Mouse (Mus musculus) cerebellum, adult 11 months (tissue): ENCODE data around the gene Rxfp1.
"Not testable (repeated sequence)": the region's sequence is repeated elsewhere in the genome, so short reads cannot be mapped to it uniquely, and the experiment has no call there.

ENCODE experiments used
- DNase-seq: peaks from one replicate; pipeline ENCODE4 v3.0.0; 2022

The Rxfp1 gene

DNA sequence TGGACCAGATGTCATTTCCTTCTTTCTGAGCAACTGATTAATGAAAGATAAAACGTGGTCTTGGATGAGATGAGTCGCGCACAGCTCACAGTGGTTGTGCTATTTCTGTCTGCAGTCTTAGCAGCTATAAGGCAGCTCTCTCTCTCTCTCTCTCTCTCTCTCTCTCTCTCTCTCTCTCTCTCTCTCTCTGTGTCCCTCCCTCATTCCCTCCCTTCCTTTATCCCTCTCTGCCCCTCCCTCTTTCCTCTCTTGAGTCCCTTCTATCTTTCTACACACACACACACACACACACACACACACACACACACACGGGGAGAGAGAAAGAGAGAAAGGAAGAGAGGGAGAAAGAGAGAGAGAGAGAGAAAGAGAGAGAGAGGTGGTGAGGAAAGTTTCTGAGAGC lies at the start of gene Rxfp1:
Gene Rxfp1 (minus strand): TSS at position 101 of the 400 bp plus-strand sequence.
- no peak for DNase-seq

DNA sequence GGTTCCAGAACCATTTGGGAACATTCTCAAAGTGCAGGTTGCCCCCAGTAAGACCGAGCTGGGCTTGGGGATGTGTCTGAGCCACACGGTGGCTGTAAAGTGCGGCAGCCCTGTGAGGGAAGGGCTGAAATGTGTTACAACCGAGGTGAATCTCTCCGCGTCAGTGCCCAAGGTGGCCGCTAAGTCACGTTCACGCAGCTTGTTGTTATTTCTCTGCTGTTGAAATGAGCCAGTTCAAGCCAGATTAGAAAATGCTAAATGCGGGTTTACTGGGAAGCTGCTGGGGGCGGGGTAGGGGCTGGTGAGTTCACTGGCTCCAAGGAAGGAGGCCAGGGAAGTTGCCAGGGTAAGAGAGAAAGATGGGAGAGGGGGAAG lies 46.7 kb upstream of the Rxfp1 start:
- no peak for DNase-seq

- DNase-seq, result no peak
Measured at GRCm38 (mm10) chr3:79783630-79784361, 46.1 kb upstream of the Rxfp1 start.

DNA sequence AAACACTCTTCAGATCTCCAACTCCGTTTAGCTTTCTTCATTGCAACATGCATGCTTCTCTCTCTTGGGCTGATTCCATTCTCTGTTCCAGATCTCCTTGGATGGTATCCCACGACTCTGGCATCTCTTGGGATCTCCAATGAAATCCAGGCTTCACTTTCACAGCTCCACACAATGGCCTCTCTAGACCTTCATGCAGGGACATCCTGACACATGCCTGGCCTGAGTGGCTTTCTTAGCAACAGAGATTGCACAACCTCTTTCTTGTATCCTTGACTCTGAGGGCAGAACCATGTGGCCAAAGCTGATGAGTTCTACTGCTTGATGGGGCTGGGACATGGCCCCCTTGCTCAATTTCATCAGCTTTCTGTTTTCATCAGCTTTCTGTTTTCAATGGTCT lies 35.0 kb upstream of the Rxfp1 start:
- no peak for DNase-seq

DNA sequence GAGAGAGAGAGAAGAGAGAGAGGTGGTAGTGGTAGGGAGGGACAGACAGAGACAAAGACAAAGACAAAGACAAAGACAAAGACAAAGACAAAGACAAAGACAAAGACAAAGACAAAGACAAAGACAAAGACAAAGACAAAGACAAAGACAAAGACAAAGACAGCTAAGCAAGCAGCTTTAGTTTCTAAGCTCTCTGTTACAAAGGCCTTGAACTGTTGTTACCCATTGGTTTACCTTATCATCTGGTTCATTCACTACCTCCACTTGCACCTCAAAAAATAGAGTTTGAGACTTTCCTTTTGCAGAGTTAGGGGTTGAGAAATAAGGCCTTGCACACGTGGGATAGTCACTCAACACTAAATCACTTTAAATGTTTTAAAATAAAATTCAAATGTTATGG lies 16.1 kb upstream of the Rxfp1 start:
- no peak for DNase-seq

GRCm38 (mm10) chr3:79746585-79746984 lies 8.9 kb upstream of the Rxfp1 start:
- no peak for DNase-seq

DNA sequence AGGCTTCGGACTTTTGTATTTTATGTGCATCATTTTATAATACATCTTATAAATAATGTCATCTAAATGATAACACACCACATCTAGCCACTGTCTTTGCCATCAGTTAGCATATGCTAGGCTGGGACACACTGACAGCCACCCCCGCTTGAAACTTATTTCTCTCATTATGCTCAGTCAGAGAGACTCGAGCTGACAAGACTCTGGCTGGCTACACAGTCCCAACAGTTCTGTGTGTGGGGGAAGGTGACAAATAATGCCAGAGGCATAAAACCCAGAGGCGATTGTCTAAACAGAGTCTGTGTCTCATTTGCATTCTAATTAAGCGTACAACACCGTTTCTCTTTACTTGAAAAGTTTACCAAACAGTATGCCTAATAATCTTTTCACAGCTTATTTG lies 7.4 kb upstream of the Rxfp1 start:
- DNase-seq, result no peak

- DNase-seq, result no peak
Measured at GRCm38 (mm10) chr3:79744415-79744814, 6.7 kb upstream of the Rxfp1 start.

- no peak for DNase-seq
Measured at GRCm38 (mm10) chr3:79740351-79740750, 2.7 kb upstream of the Rxfp1 start.

- peak; percentile 15 for DNase-seq
Measured at GRCm38 (mm10) chr3:79738451-79738850, 771 bp upstream of the Rxfp1 start.

GRCm38 (mm10) chr3:79726506-79727075 lies 11.1 kb downstream of the Rxfp1 start:
- no peak for DNase-seq

GRCm38 (mm10) chr3:79720756-79721484 lies 16.8 kb downstream of the Rxfp1 start:
- DNase-seq, result no peak

DNA sequence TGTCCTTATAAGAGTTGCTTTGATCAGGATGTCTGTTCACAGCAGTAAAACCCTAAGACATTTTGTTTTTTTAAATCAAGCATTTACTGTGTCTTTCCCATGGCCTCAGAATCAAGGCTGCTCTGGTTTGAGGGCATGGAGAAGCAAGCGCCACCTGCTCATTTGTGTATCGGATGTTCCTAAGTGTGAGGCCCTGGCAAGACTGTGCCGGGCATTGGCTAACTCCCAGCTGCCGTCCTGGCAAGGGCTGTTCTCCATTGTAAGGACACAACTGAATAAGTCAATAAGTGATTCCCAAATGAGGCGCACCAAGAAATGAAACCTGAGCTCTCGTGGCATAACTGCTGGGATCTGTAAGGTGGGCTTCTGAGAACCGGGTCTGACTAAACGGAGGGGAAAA lies 31.2 kb downstream of the Rxfp1 start:
- peak; percentile 17 for DNase-seq

- DNase-seq, result no peak
Measured at GRCm38 (mm10) chr3:79703135-79703534, 34.5 kb downstream of the Rxfp1 start.

DNA sequence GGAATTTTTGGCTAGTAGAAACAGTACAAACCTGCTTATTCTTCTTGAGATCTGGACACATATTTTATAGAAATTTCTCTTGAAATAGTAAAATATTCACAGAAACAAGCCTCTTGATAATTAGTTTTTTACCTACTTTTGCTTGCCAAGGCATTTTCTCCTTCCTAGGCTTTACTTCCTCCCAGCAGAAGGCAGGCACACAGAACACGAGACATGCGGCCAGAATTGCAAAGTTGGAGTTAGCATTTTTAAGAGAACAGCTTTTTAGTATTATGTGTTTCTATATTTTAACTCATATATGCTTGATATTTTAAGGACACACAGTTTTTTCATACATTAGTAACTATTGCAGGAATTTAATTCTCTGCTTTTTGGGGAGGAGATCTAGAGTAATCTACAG lies 45.7 kb downstream of the Rxfp1 start:
- DNase-seq, result no peak

- no peak for DNase-seq
Measured at GRCm38 (mm10) chr3:79690111-79690651, 47.5 kb downstream of the Rxfp1 start.

DNA sequence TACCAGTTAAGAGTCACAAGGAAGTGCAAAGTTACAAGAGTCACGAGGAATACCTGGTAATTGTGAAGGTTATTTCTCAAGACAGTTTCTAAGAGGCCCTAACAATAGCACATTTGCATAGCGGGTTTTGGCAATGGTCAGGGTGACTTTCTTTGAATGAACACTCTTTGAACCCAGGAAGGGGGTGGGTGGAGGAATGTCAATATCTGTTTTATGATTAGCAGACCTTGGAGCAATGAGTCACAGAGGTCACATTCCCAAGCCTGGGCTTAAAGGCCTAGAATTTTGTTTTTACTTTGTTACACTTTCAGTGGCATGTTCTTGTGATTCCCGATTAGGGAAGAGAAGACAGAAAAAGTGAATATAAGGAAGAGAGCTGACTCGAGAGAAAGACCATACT lies 49.6 kb downstream of the Rxfp1 start:
- DNase-seq, result not testable (repeated sequence)

- no peak for DNase-seq
Measured at GRCm38 (mm10) chr3:79683529-79683928, 54.2 kb downstream of the Rxfp1 start.

DNA sequence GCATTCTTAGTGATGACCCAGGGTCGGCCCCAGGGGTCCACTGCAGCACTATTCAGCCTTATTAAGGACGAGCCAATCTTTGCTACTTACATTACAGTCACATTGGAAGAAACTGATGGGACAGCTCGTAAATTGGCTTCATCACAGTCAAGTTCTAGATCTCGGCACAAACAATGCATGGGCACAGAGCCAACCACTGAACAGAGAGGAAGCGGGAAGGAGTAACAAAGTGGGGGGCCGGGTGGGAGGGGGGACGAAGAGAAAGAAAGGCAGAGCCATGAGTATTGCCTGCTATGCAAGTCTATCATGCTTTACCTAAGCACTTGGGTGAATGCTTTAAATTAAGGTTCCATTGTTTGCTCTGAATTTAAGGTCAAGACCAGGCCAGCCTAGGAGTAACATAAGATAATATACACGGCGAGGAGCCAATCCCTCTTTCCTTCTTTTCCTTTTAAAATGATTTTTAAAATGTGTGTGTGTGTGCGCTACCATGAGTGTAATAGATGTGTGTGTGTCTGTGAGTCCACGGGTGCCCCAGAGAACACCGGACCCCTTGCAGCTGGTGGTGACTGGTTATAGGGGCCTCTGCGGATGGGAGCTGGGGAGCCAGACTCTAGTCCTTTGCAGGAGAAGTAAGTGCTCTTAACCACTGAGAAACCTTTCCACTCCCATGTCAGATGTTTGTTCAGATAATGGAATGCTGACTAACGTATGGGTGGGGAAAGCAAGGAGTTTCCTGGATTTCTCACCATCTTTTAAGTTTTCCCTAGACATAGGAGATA lies 55.1 kb downstream of the Rxfp1 start:
- no peak for DNase-seq

- DNase-seq, result no peak
Measured at GRCm38 (mm10) chr3:79676411-79676810, 61.3 kb downstream of the Rxfp1 start.

DNA sequence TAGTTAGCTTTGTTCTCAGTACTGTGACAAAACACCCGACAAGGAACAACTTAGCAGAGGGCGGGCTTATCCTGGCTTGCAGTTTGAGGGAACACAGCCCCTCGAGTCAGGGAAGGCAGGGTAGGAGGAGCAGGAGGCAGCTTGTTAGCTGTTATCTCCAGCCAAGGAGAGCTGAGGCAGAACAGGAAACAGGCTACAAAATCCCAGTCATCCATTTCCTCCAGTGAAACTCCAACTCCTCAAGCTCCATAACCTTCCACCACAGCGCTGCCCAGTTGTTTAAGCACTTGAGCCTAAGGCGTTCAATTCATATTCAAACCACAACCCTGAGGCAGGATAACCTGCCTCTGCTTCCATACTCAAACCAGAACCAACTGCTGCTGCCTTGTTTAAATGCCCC lies 63.0 kb downstream of the Rxfp1 start:
- no peak for DNase-seq

DNA sequence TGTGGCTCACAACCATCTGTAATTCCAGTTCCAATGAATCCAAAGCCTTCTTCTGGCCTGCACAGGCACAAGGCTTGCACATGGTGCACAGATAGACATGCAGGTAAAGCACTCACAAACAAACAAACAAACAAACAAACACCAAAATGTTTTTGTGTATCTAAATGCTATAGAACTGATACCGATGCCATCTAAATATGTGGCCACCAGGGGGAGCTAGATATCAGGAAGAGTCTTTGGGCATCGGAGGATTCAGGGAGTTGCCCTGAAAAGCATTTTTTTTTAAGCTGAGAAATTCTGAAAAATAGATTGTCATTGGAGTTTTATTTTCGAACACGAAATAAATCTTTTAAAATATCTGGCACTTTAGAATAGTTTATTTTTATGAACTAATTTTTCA lies 64.6 kb downstream of the Rxfp1 start:
- DNase-seq, result peak; percentile 31

DNA sequence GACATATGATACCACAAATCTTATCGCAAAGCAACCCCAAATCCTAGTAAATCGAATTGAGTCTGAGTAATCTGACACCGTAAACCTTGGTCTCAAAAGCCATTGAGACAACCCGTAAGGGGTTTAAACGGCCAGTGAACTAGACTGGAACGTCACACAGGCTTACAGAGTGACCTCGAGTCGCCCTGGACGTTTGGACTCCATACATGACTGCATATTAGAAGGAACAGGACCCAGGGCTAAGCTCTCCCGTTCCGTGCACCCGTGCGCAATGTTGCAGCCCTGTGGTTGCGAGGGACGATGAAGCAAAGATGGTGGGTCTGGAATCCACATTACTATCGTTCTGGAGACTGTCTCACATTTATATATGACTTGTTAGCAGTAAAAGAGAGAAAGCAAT lies 65.5 kb downstream of the Rxfp1 start:
- DNase-seq, result no peak
